Comparison of ENCODE assay signal across 16 mouse cellular contexts in the genomic region with DNA sequence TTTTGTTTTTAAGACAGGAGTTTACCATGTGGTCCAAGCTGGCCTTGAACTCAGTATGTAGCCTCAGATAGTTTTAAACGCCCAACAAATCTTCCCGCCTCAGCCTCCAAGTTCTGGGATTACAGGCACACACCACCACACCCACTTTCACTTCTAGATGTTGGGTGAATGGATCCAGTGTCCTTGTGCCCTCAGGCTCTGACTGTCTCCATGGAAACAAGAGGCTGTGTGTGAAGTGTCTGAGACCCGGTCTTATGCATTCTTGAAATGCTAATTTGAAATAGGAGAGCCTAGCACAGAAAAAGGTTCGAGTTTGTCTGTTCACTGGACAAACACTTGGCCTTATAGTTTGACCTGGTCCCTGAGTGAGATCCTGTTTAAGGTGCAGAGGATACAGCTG. TPM values are rescaled to one million over a fixed set of nuclear protein-coding genes. Genes with fewer than 3 reads are reported as not detected.
DNase-seq lines count a peak whose midpoint lies in the region; ATAC-seq and TF ChIP-seq lines count a peak whose summit lies in the region.
"Had no signal": no experiment of that assay in that cellular context is flagged by ENCODE, and none has a peak within 500 bp of the region (broad histone marks: within the 10 kb centered on the region; RNA-seq: fewer than 3 reads in every experiment).

No protein-coding gene starts in this region.

- no peaks in the 10 kb centered on the region for H3K27me3 ChIP-seq in hindbrain, embryonic 11.5 days (ENCODE audit: control insufficient read depth, insufficient read depth, low read length)
- H3K27me3 ChIP-seq in hindbrain, postnatal 0 days (ENCODE audit: insufficient read depth, low read length): no peaks in the 10 kb centered on the region
- H3K27me3 ChIP-seq in neural tube, embryonic 13.5 days: no peaks in the 10 kb centered on the region
- H3K27me3 ChIP-seq in neural tube, embryonic 15.5 days (replicated peaks): no peaks in the 10 kb centered on the region

- no peak overlapping the region for H3K4me3 ChIP-seq in hindbrain, embryonic 11.5 days (ENCODE audit: low read depth, low read length)
- no peak overlapping the region for H3K4me3 ChIP-seq in hindbrain, postnatal 0 days (ENCODE audit: low read length)
- no peak overlapping the region for H3K4me3 ChIP-seq in neural tube, embryonic 13.5 days
- no peak overlapping the region for H3K4me3 ChIP-seq in neural tube, embryonic 15.5 days (replicated peaks)
- H3K4me3 ChIP-seq: lung, embryonic 15.5 days had no signal

- H3K9me3 ChIP-seq in hindbrain, embryonic 11.5 days (ENCODE audit: control insufficient read depth, low read length): no peaks in the 10 kb centered on the region
- no peaks in the 10 kb centered on the region for H3K9me3 ChIP-seq in hindbrain, postnatal 0 days (ENCODE audit: low read length)
- H3K9me3 ChIP-seq in neural tube, embryonic 13.5 days: no peaks in the 10 kb centered on the region
- H3K9me3 ChIP-seq in neural tube, embryonic 15.5 days (replicated peaks): no peaks in the 10 kb centered on the region
- H3K9me3 ChIP-seq: G1E; lung, embryonic 15.5 days had no signal

- WGBS in hindbrain, embryonic 11.5 days: 46% methylated on average over 4 of the region's 4 CpGs
- WGBS in hindbrain, postnatal 0 days: 38% methylated on average over 4 of the region's 4 CpGs
- 47% methylated on average over 4 of the region's 4 CpGs for WGBS in neural tube, embryonic 13.5 days
- 48% methylated on average over 4 of the region's 4 CpGs for WGBS in neural tube, embryonic 15.5 days

- H3K9ac ChIP-seq in hindbrain, embryonic 11.5 days (ENCODE audit: low read depth, low read length): no peak overlapping the region
- no peak overlapping the region for H3K9ac ChIP-seq in hindbrain, postnatal 0 days (replicated peaks; ENCODE audit: low read length)
- H3K9ac ChIP-seq in neural tube, embryonic 13.5 days: no peak overlapping the region
- H3K9ac ChIP-seq in neural tube, embryonic 15.5 days (replicated peaks): no peak overlapping the region
- H3K9ac ChIP-seq: lung, embryonic 15.5 days had no signal

- no peaks in the 10 kb centered on the region for H3K36me3 ChIP-seq in hindbrain, embryonic 11.5 days (ENCODE audit: control insufficient read depth, insufficient read depth, low read length)
- 0 out of 2 replicates have a peak, but pooled peaks cover 4% of the 10 kb centered on the region for H3K36me3 ChIP-seq in hindbrain, postnatal 0 days (ENCODE audit: insufficient read depth, low read length)
- peaks cover 26% of the 10 kb centered on the region for H3K36me3 ChIP-seq in neural tube, embryonic 13.5 days
- peaks cover 22% of the 10 kb centered on the region for H3K36me3 ChIP-seq in neural tube, embryonic 15.5 days
- H3K36me3 ChIP-seq: G1E; lung, embryonic 15.5 days had no signal

- H3K27ac ChIP-seq in hindbrain, embryonic 11.5 days (ENCODE audit: low read depth, low read length): peak overlapping the region; percentile 25; the same call in 1 of the 2 replicates
- H3K27ac ChIP-seq in hindbrain, postnatal 0 days: no peak overlapping the region
- 0 out of 2 replicates have a peak overlapping the region, but pooled peaks have one; percentile 18 for H3K27ac ChIP-seq in neural tube, embryonic 13.5 days (replicated peaks)
- H3K27ac ChIP-seq in neural tube, embryonic 15.5 days (replicated peaks): no peak overlapping the region
- H3K27ac ChIP-seq: lung, embryonic 15.5 days; macrophage had no signal

- no peak overlapping the region for H3K4me2 ChIP-seq in hindbrain, embryonic 11.5 days (replicated peaks; ENCODE audit: low read depth, low read length)
- no peak overlapping the region for H3K4me2 ChIP-seq in hindbrain, postnatal 0 days (ENCODE audit: low read depth, low read length)
- no peak overlapping the region for H3K4me2 ChIP-seq in neural tube, embryonic 13.5 days
- no peak overlapping the region for H3K4me2 ChIP-seq in neural tube, embryonic 15.5 days
- H3K4me2 ChIP-seq: lung, embryonic 15.5 days had no signal

- no peak for TF ChIP-seq CTCF in hindbrain, postnatal 0 days (IDR thresholded peaks at IDR 0.05; ENCODE audit: low read depth)

- peaks cover 2% of the 10 kb centered on the region; the same call in 1 of the 2 replicates for H3K4me1 ChIP-seq in hindbrain, embryonic 11.5 days (replicated peaks; ENCODE audit: control insufficient read depth, insufficient read depth, low read length)
- 0 out of 2 replicates have a peak, but pooled peaks cover 5% of the 10 kb centered on the region for H3K4me1 ChIP-seq in hindbrain, postnatal 0 days (ENCODE audit: insufficient read depth, low read length)
- H3K4me1 ChIP-seq in neural tube, embryonic 13.5 days (replicated peaks): peaks cover 37% of the 10 kb centered on the region
- peaks cover 34% of the 10 kb centered on the region for H3K4me1 ChIP-seq in neural tube, embryonic 15.5 days

- ATAC-seq in hindbrain, embryonic 11.5 days (ENCODE audit: low FRiP score): no peak
- no peak for ATAC-seq in hindbrain, postnatal 0 days
- ATAC-seq in neural tube, embryonic 13.5 days (ENCODE audit: low read depth): no peak
- no peak for ATAC-seq in neural tube, embryonic 15.5 days (ENCODE audit: low FRiP score)
- ATAC-seq in megakaryocyte-erythroid progenitor cell, adult 5-6 weeks (replicated peaks; ENCODE audit: low FRiP score, low TSS enrichment, poor library complexity, severe bottlenecking): no peak

- peak; percentile 53 for DNase-seq in hindbrain, embryonic 11.5 days (ENCODE audit: low spot score)
- no peak for DNase-seq in hindbrain, postnatal 0 days (ENCODE audit: low spot score)
- DNase-seq in embryo, embryonic 10.5 days (ENCODE audit: low spot score): peak; percentile 68
- DNase-seq in urinary bladder, adult 2 months (ENCODE audit: low spot score): no peak
- DNase-seq: adrenal gland, adult 8-10 months; cerebellum, adult 18-20 months; gastrocnemius, postnatal 14 days; kidney, adult 2 months; kidney, postnatal 14 days; left cerebral cortex, postnatal 4 days had no signal

RNA-seq across cellular contexts. Expression of gene Serpinh1, which starts 24.2 kb away (rescaled TPM):
- polyA plus RNA-seq in hindbrain, embryonic 11.5 days (2014; fragmentation: Nextera tagmentation; extraction: Ambion mirVana): 245 and 269 TPM in 2 replicates
- total RNA-seq in hindbrain, postnatal 0 days (2014; rRNA removed): 214 and 215 TPM in 2 replicates
- 161 TPM in 2 replicates for polyA plus RNA-seq in hindbrain, postnatal 0 days (2015; fragmentation: Nextera tagmentation; extraction: Ambion mirVana)
- polyA plus RNA-seq in neural tube, embryonic 13.5 days (2015; fragmentation: Nextera tagmentation; extraction: Ambion mirVana): 462 and 484 TPM in 2 replicates
- 332 and 435 TPM in 2 replicates for polyA plus RNA-seq in neural tube, embryonic 15.5 days (2015; fragmentation: Nextera tagmentation; extraction: Ambion mirVana)
- not detected in 2 replicates for total RNA-seq in megakaryocyte-erythroid progenitor cell, adult 5-6 weeks (2014; fragmentation: Nextera tagmentation)
- total RNA-seq in megakaryocyte-erythroid progenitor cell, adult 5-6 weeks (2017): not detected in 2 replicates
- polyA plus RNA-seq in urinary bladder, adult 2 months (2012; rRNA removed): 473 and 550 TPM in 2 replicates
- polyA plus RNA-seq: G1E had no signal

RNA-seq across cellular contexts. Expression of gene Gdpd5, which starts 52.4 kb away (rescaled TPM):
- polyA plus RNA-seq in hindbrain, embryonic 11.5 days (2014; fragmentation: Nextera tagmentation; extraction: Ambion mirVana): 23.0 and 25.9 TPM in 2 replicates
- 40.5 and 47.6 TPM in 2 replicates for total RNA-seq in hindbrain, postnatal 0 days (2014; rRNA removed)
- polyA plus RNA-seq in hindbrain, postnatal 0 days (2015; fragmentation: Nextera tagmentation; extraction: Ambion mirVana): 26.7 and 26.8 TPM in 2 replicates
- 53.0 and 59.8 TPM in 2 replicates for polyA plus RNA-seq in neural tube, embryonic 13.5 days (2015; fragmentation: Nextera tagmentation; extraction: Ambion mirVana)
- 41.2 and 45.7 TPM in 2 replicates for polyA plus RNA-seq in neural tube, embryonic 15.5 days (2015; fragmentation: Nextera tagmentation; extraction: Ambion mirVana)
- total RNA-seq in megakaryocyte-erythroid progenitor cell, adult 5-6 weeks (2014; fragmentation: Nextera tagmentation): 0.30 TPM in 1 of 2 replicates, not detected in the other
- 0.14 TPM in 1 of 2 replicates, not detected in the other for total RNA-seq in megakaryocyte-erythroid progenitor cell, adult 5-6 weeks (2017)
- polyA plus RNA-seq in urinary bladder, adult 2 months (2012; rRNA removed): 15.8 and 20.9 TPM in 2 replicates

Comparison
In these comparisons a context has a peak if more than half of its experiments do, and no peak if none do; other contexts are left out.
1. DNase-seq: peak in hindbrain, embryonic 11.5 days (single experiment) and embryo, embryonic 10.5 days (single experiment); none in hindbrain, postnatal 0 days (single experiment) and urinary bladder, adult 2 months (single experiment).
2. H3K27ac ChIP-seq: peak in hindbrain, embryonic 11.5 days (single experiment) and neural tube, embryonic 13.5 days (single experiment); none in hindbrain, postnatal 0 days (single experiment) and neural tube, embryonic 15.5 days (single experiment).